Mouse (Mus musculus) monocyte, adult 2 months (primary cell): ENCODE results near the gene Tmod3.
"Not testable (repeated sequence)": the region's sequence is repeated elsewhere in the genome, so short reads cannot be mapped to it uniquely, and the experiment has no call there.

Experiments
- DNase-seq, 2 experiments: peaks; one replicate each; pipeline ENCODE4 v3.0.0; 2022; ENCODE audit warnings: low spot score in 2 of 2, low read depth in 1 of 2

Gene Tmod3

GRCm38 (mm10) chr9:75498571-75498970, 60.9 kb downstream of the Tmod3 start:
- no peak for DNase-seq

DNA sequence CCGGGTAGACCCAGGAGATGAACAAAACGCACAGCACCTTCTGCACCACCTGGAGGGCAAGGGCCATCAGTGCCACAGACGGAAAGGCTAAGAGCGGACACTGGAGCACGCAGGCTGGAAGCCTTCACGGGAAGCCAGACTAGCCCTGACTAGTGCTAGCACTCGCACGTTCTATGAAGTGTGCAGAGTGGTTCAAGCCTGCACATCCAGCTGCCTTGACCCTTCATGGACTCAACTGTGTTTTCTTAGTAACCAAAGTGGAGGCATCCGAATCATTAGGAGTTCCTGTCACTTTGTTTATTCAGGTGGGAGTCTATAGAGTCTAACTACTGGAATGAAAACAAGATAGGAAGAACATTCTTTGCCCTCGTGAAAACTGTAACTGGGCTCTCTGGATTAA, 63.5 kb downstream of the Tmod3 start:
- DNase-seq = no peak

GRCm38 (mm10) chr9:75494407-75495005, 65.0 kb downstream of the Tmod3 start:
- no peak for DNase-seq

DNA sequence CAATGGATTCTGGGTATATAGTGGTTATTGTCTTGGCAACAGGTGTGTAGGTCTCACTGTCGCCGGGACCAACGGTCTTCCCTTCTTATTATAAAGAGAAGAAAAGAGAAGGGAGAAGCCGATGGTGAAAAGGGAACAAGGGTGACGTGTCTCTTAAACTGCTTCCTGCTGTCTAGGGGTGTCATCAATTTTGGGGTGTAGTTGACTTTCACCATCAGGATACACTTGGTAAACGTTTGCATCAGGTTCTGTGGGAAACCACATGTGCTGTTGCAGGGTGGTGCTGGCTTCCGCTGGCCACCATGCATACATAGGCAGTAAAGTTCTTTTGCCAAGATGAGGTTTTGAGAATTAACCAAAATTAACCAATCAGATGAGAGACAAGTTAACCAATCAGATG, 71.2 kb downstream of the Tmod3 start:
- DNase-seq = not testable (repeated sequence)

DNA sequence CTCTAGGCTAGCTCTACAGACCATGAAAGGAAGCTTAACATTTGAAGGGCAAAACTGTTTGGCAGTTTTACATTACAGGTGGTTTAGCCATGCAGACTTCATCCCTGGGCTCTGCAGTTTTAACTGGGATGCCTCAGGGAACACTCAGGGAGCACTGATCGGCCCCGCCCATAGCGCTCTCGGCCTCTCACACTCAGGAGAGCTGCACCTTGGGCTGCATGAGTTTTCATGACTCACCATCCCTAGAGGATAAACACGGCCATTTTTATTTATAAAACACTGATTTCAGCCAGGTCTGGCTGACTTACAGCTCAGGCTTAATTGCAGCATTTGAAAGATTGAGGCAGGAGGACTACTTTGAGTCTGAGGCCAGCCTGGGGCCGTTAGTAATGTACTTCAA, 74.2 kb downstream of the Tmod3 start:
- no peak for DNase-seq

GRCm38 (mm10) chr9:75480536-75481075, 78.9 kb downstream of the Tmod3 start:
- no peak for DNase-seq

DNA sequence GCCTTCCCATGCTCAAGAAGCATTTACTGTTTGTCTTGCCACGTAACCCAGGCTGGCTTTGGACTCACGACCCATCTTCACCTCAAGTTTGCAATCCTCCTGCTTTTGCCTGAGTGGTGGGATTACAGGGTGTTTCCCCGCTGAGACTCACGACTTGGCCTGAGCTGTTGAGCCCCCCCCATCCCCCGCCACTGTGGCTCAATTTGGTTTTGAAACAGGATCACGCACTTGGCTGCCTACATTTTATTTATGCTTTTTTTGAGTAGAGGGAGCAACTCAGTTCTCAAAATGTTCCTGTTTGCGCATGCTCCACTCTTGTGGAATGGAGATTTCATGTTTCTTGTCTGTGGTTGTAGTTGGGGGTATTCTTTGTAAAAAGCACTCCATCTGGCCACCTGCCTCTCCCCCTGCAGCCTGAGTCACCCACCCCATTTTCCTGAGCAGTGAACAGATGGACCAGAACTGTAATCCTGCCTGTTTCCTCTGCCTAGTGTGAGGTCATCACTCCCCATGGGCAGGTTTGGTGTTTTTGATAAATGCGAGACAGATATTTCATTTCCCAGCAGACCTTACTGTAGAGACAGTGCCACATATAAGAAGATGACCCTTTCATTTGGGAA, 80.2 kb downstream of the Tmod3 start:
- DNase-seq = no peak

GRCm38 (mm10) chr9:75477212-75477611, 82.2 kb downstream of the Tmod3 start:
- DNase-seq = no peak

DNA sequence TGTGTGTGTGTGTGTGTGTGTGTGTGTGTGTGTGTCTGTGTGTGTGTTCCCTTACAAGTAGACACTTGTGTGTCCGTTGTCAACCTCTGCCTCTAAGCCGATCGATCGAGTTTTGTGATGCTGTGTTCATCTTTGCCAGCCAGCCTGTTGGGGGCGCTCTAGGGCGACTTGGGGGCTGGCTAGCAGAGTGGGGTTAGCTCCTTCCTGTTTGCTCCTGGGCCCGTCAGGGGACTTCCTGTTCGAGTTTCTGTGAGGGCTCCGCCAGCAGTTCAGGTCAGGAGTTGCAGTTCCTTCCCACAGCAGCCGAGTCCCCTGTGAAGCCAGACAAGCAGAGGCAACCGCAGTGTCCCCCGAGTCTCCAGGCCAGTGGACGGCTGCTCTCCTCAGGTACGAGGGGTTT, 91.2 kb downstream of the Tmod3 start:
- peak; percentile 3 to 5 for DNase-seq

- DNase-seq = no peak
Measured at GRCm38 (mm10) chr9:75467581-75467980, 91.9 kb downstream of the Tmod3 start.

DNA sequence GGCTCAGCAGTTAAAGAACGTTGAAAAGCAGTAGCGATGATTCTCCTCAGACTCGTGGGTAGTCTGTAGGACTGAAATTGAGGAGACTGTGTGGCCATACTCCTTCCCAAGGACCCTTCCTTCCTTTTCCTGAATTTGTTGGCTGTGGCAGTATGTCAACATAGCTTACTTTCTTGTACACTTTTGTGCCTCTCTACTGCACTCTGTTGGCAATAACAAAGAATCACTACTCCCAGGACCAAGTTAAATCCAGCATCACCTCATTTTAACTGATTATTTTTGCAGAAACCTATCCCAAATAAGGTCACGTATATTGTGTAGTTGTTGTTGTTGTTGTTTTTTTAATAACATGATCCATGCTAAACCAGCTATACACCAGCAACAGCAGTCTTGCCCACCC, 92.8 kb downstream of the Tmod3 start:
- no peak for DNase-seq

DNA sequence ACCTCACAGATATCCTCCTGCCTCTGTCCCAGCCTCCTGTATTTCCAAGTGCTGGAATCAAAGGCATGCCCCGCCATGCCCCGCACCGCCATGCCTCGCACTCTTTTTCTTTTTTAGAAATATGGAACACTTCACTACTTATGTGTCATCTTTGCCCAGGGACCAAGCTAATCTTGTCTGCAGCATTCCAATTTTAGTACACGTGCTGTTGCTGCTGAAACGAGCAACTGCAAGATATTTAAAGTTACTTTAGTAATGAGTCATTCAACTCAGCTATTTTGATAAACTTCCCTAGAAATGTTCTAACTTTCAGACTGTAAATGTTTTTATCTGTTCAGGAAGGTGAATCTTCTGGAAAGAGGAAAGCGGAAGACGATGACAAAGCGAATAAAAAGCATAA, 93.6 kb downstream of the Tmod3 start:
- DNase-seq = no peak

DNA sequence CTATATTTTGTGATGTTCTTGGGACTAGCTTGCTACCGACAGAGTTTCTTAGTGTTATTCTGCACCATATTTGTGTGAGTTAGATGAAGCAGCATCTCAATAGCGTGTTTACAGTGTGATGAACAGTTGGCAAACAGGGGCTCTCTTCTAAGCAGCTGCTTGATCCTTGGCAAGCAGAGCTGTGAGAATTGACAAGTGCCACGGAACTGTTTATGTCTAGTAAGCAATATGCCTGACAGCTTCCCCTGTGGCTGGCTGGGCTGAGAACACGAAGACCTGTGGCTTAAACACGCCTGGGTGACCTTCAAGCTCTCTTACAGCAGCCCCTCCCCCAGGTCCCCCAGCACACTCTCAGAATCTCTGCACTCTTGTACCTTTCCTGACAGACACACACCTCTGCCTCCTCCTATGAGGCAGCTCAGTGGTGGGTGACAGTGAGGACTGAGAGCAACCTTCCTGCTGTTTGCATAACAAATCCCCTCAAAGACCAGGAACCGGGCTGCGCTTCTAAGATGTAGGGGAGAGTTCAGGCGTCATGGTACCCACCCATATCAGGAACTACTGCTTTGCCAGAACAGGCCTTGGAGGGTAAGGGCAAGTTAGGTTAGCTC, 96.3 kb downstream of the Tmod3 start:
- DNase-seq = no peak

DNA sequence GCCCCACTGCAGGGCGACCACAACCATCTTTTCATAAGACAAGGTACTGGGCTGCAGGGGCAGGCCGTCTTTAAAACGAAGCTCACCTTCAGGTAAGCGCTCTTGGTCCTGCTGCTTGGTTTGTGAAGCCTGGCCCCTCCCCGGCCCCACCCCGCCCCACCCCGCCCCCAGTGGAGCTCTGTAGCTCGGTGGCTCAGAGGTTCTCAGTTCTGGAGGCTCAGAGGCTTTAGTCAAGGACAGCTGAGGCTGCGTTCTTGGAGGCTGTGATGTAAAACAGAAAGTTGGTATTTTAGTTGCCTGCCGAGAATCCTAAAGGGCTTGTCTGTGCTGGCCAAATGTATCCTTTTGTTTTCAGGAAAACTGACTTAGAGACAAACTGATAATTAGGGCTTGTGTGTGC, 103.8 kb downstream of the Tmod3 start:
- DNase-seq = no peak

DNA sequence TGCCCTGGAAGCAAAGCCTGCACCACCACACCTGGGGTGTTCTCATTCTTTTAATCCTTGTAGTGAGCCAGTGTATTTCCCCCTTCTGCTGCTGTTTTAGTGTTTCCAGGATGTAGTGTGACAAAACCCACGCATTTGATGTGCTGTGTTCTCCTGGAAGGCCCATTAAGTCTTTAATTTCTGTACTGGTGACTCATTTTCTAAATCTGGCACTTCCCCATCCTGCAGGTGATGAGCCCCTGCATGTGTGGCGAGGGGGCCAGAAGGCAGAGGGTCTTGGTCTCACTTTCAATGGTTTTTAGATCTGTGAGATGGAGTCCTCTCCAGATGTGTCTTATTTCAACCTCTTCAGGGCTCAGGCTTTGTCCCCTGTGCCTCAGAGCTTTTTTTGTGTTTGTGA, 105.5 kb downstream of the Tmod3 start:
- no peak for DNase-seq

DNA sequence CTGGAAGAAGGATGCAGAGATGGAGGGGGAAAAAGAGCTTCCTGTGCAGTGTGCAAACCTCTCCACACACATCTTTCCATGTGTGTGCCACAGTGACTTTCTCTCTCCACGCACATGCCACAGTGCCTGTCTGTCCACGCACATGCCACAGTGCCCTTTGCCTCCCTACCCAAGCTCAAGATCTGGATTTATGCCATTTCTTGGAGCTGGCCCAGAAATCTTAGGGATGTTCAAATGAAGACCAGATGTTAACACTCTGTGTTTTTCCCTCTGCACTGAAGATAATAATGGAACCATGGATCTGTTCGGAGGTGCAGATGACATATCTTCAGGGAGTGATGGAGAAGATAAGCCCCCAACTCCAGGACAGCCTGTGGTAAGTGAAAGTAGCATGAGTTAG, 111.4 kb downstream of the Tmod3 start:
- DNase-seq = no peak
